Comparison of ENCODE assay signal across 8 mouse cellular contexts in the genomic region with DNA sequence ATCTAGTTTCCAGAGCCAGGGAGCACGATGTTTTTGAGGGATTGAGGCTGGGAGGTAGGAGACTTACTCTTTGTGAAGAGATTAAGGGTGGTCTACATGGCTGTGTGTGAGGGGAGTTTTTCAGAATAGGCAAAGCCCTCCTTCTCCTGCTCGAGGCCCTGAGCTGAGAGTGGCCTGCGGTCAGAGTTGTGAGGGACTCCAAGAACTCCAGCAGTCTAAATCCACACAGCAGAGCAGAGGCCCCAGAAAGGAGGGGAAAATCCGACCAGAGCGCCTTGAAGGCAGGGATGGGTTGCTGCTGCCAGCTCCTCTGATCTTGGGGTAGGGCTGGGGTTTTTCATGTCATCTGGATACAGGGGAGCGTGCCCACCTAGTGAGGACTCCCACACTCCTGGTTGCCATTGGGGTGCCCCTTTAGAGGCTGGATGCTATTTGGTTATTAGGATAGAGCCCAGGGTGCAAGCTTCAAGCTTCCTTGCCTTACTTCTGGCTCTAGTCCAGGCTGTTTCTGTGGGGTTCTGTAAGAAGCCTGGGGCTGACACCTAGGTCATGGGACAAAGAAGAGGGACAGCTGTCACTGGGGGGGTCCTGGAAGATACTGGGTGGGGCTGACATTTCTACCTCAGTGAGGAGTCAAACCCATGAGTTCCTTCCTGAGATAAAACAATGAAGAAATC. TPM values are rescaled to one million over a fixed set of nuclear protein-coding genes. Genes with fewer than 3 reads are reported as not detected.
DNase-seq lines count a peak whose midpoint lies in the region; ATAC-seq and TF ChIP-seq lines count a peak whose summit lies in the region.

No protein-coding gene starts in this region.

- H3K4me3 ChIP-seq in lung, embryonic 15.5 days, result peak overlapping the region; percentile 95
- peak overlapping the region; percentile 83 for H3K4me3 ChIP-seq in embryonic fibroblast, embryonic 13.5 days (ENCODE audit: insufficient read depth, low read length)
- H3K4me3 ChIP-seq in intestine, embryonic 16.5 days (ENCODE audit: low read length), result peak overlapping the region; percentile 95

- no peak for ATAC-seq in lung, embryonic 15.5 days (ENCODE audit: borderline replicate concordance, extremely low read depth, low FRiP score, low TSS enrichment)
- ATAC-seq in intestine, embryonic 16.5 days, result peak; percentile 0; the same call in 1 of the 2 replicates

- H3K36me3 ChIP-seq in lung, embryonic 15.5 days, result peaks cover 42% of the 10 kb centered on the region
- H3K36me3 ChIP-seq in intestine, embryonic 16.5 days (ENCODE audit: control insufficient read depth, insufficient read depth, low read length), result peaks cover 21% of the 10 kb centered on the region

- TF ChIP-seq CTCF in embryonic fibroblast, embryonic 13.5 days (IDR thresholded peaks at IDR 0.05; ENCODE audit: borderline replicate concordance, insufficient read depth, low read length), result no peak

- no peak for DNase-seq in lung, postnatal 14 days
- peak; percentile 41 for DNase-seq in naive thymus-derived CD4-positive, alpha-beta T cell, adult 2 months (ENCODE audit: low read depth)
- DNase-seq in left cerebral cortex, postnatal 14 days (ENCODE audit: low spot score in 2 of 2), result no peak
- DNase-seq in kidney, adult 18-20 months, result no peak
- no peak for DNase-seq in layer of hippocampus, adult 8-10 months (ENCODE audit: low spot score in 2 of 2)

- peak overlapping the region; percentile 86 for H3K4me2 ChIP-seq in lung, embryonic 15.5 days
- H3K4me2 ChIP-seq in intestine, embryonic 16.5 days (ENCODE audit: low read depth, low read length), result peak overlapping the region; percentile 71

- intact Hi-C loops in left cerebral cortex, postnatal 14 days (cut with DNase I), result loop anchor here (10.0 kb wide), 1 partner anchor 211 kb away; the partner anchor contains the start of gene Guca1b

- 21% methylated on average over 6 of the region's 6 CpGs for WGBS in lung, embryonic 15.5 days
- WGBS in intestine, embryonic 16.5 days, result 15% methylated on average over 6 of the region's 6 CpGs

- peaks cover 38% of the 10 kb centered on the region for H3K4me1 ChIP-seq in lung, embryonic 15.5 days
- peaks cover 10% of the 10 kb centered on the region for H3K4me1 ChIP-seq in embryonic fibroblast, embryonic 13.5 days (ENCODE audit: control insufficient read depth, insufficient read depth, low read length)
- H3K4me1 ChIP-seq in intestine, embryonic 16.5 days (ENCODE audit: control insufficient read depth, insufficient read depth, low read length), result peaks cover 34% of the 10 kb centered on the region

- H3K27ac ChIP-seq in lung, embryonic 15.5 days, result peak overlapping the region; percentile 96
- peak overlapping the region; percentile 92 for H3K27ac ChIP-seq in embryonic fibroblast, embryonic 13.5 days (ENCODE audit: insufficient read depth, low read length)
- peak overlapping the region; percentile 99 for H3K27ac ChIP-seq in intestine, embryonic 16.5 days (ENCODE audit: low read length)

- no peak for TF ChIP-seq POLR2A in embryonic fibroblast, embryonic 13.5 days (IDR thresholded peaks at IDR 0.05; ENCODE audit: low read depth, low read length)

- H3K9me3 ChIP-seq in lung, embryonic 15.5 days, result no peaks in the 10 kb centered on the region
- no peaks in the 10 kb centered on the region for H3K9me3 ChIP-seq in intestine, embryonic 16.5 days (ENCODE audit: control insufficient read depth, low read length)

- H3K9ac ChIP-seq in lung, embryonic 15.5 days, result peak overlapping the region; percentile 91
- H3K9ac ChIP-seq in intestine, embryonic 16.5 days (ENCODE audit: low read depth, low read length), result peak overlapping the region; percentile 81

- H3K27me3 ChIP-seq in lung, embryonic 15.5 days, result no peaks in the 10 kb centered on the region
- H3K27me3 ChIP-seq in intestine, embryonic 16.5 days (replicated peaks; ENCODE audit: control insufficient read depth, insufficient read depth, low read length), result no peaks in the 10 kb centered on the region

RNA-seq across cellular contexts. Expression of gene Bysl, which starts 15.0 kb away (rescaled TPM):
- 21.9 and 22.9 TPM in 2 replicates for polyA plus RNA-seq in lung, embryonic 15.5 days (2015; fragmentation: Nextera tagmentation; extraction: Ambion mirVana)
- 11.6 and 17.0 TPM in 2 replicates for polyA plus RNA-seq in embryonic fibroblast, embryonic 13.5 days (2011; ENCODE audit: insufficient read length, low read depth, missing spikeins)
- polyA plus RNA-seq in intestine, embryonic 16.5 days (2015; fragmentation: Nextera tagmentation; extraction: Ambion mirVana), result 17.7 and 22.0 TPM in 2 replicates
- 10 to 100 TPM; 21.0 to 21.1 TPM for total RNA-seq in left cerebral cortex, postnatal 14 days (2021)
- total RNA-seq in layer of hippocampus, adult 8-10 months (2022), result 10 to 100 TPM; 16.9 to 18.6 (median 17.8) TPM

RNA-seq across cellular contexts. Expression of gene Med20, which starts 15.1 kb away (rescaled TPM):
- polyA plus RNA-seq in lung, embryonic 15.5 days (2015; fragmentation: Nextera tagmentation; extraction: Ambion mirVana), result 47.8 and 50.3 TPM in 2 replicates
- polyA plus RNA-seq in embryonic fibroblast, embryonic 13.5 days (2011; ENCODE audit: insufficient read length, low read depth, missing spikeins), result 27.2 and 28.9 TPM in 2 replicates
- 40.4 and 41.4 TPM in 2 replicates for polyA plus RNA-seq in intestine, embryonic 16.5 days (2015; fragmentation: Nextera tagmentation; extraction: Ambion mirVana)
- 10 to 100 TPM; 20.8 to 28.9 TPM for total RNA-seq in left cerebral cortex, postnatal 14 days (2021)
- 10 to 100 TPM; 31.1 to 40.3 (median 33.1) TPM for total RNA-seq in layer of hippocampus, adult 8-10 months (2022)

RNA-seq across cellular contexts. Expression of gene Gm20517, which starts 15.1 kb away (rescaled TPM):
- polyA plus RNA-seq in lung, embryonic 15.5 days (2015; fragmentation: Nextera tagmentation; extraction: Ambion mirVana), result 0.35 and 1.7 TPM in 2 replicates
- 2.5 and 2.8 TPM in 2 replicates for polyA plus RNA-seq in embryonic fibroblast, embryonic 13.5 days (2011; ENCODE audit: insufficient read length, low read depth, missing spikeins)
- polyA plus RNA-seq in intestine, embryonic 16.5 days (2015; fragmentation: Nextera tagmentation; extraction: Ambion mirVana), result 0.73 and 0.78 TPM in 2 replicates
- total RNA-seq in left cerebral cortex, postnatal 14 days (2021), result 1 to 10 TPM; 5.8 to 7.4 TPM
- 1 to 10 TPM; 4.9 to 8.9 (median 7.0) TPM for total RNA-seq in layer of hippocampus, adult 8-10 months (2022)

RNA-seq across cellular contexts. Expression of gene Usp49, which starts 34.2 kb away (rescaled TPM):
- 4.2 and 4.3 TPM in 2 replicates for polyA plus RNA-seq in lung, embryonic 15.5 days (2015; fragmentation: Nextera tagmentation; extraction: Ambion mirVana)
- polyA plus RNA-seq in embryonic fibroblast, embryonic 13.5 days (2011; ENCODE audit: insufficient read length, low read depth, missing spikeins), result 7.2 and 8.8 TPM in 2 replicates
- polyA plus RNA-seq in intestine, embryonic 16.5 days (2015; fragmentation: Nextera tagmentation; extraction: Ambion mirVana), result 3.8 and 4.2 TPM in 2 replicates
- total RNA-seq in left cerebral cortex, postnatal 14 days (2021), result 10 to 100 TPM in 1 of 2 experiments, 1 to 10 TPM in 1; 9.0 to 10.4 TPM
- 10 to 100 TPM in 3 of 4 experiments, 1 to 10 TPM in 1; 8.1 to 11.5 (median 10.8) TPM for total RNA-seq in layer of hippocampus, adult 8-10 months (2022)
